Mouse (Mus musculus): ENCODE measurements around the gene Rtn3. TPM values are rescaled to one million over a fixed set of nuclear protein-coding genes. Genes with fewer than 3 reads are reported as not detected.

Rtn3 gene
- polyA plus RNA-seq, 1 experiment from 2014 or later = 300 TPM

- H3K4me1 ChIP-seq (replicated peaks; ENCODE audit: control insufficient read depth, insufficient read depth, low read length) = no peaks in the 10 kb centered on the region
- no peaks in the 10 kb centered on the region for H3K9me3 ChIP-seq (ENCODE audit: control insufficient read depth, low read length)
- H3K9ac ChIP-seq (ENCODE audit: low read depth, low read length) = no peak overlapping the region
- H3K27ac ChIP-seq (ENCODE audit: low read depth, low read length) = no peak overlapping the region
- no peak overlapping the region for H3K4me3 ChIP-seq (ENCODE audit: low read depth, low read length)
- WGBS = 87% methylated on average over 6 of the region's 6 CpGs
- no peak for DNase-seq (ENCODE audit: low spot score)
- H3K4me2 ChIP-seq (replicated peaks; ENCODE audit: low read depth, low read length) = no peak overlapping the region
- no peaks in the 10 kb centered on the region for H3K36me3 ChIP-seq (ENCODE audit: control insufficient read depth, insufficient read depth, low read length)
- no peaks in the 10 kb centered on the region for H3K27me3 ChIP-seq (ENCODE audit: control insufficient read depth, insufficient read depth, low read length)
- ATAC-seq (ENCODE audit: low FRiP score) = no peak
Measured at GRCm38 (mm10) chr19:7388488-7388887, 94.6 kb downstream of the Rtn3 start.

GRCm38 (mm10) chr19:7386042-7386441, 97.0 kb downstream of the Rtn3 start:
- no peak overlapping the region for H3K4me2 ChIP-seq (replicated peaks; ENCODE audit: low read depth, low read length)
- no peaks in the 10 kb centered on the region for H3K9me3 ChIP-seq (ENCODE audit: control insufficient read depth, low read length)
- DNase-seq (ENCODE audit: low spot score) (no peak), ATAC-seq (ENCODE audit: low FRiP score) (no peak)
- H3K9ac ChIP-seq (ENCODE audit: low read depth, low read length) = no peak overlapping the region
- H3K27ac ChIP-seq (ENCODE audit: low read depth, low read length) = no peak overlapping the region
- no peaks in the 10 kb centered on the region for H3K4me1 ChIP-seq (replicated peaks; ENCODE audit: control insufficient read depth, insufficient read depth, low read length)
- no peak overlapping the region for H3K4me3 ChIP-seq (ENCODE audit: low read depth, low read length)
- WGBS = 29% methylated on average over 2 of the region's 2 CpGs
- H3K36me3 ChIP-seq (ENCODE audit: control insufficient read depth, insufficient read depth, low read length) = no peaks in the 10 kb centered on the region
- H3K27me3 ChIP-seq (ENCODE audit: control insufficient read depth, insufficient read depth, low read length) = no peaks in the 10 kb centered on the region

GRCm38 (mm10) chr19:7382903-7383865, 99.9 kb downstream of the Rtn3 start, which contains the start of gene Spindoc:
Gene Spindoc (minus strand): TSS chr19:7382994.
- Histone ChIP-seq H3K4me2 (replicated peaks; ENCODE audit: low read depth, low read length) (peak within 1 kb of the TSS; percentile 90), H3K27ac (ENCODE audit: low read depth, low read length) (peak within 1 kb of the TSS; percentile 76), H3K4me1 (replicated peaks; ENCODE audit: control insufficient read depth, insufficient read depth, low read length) (no peaks in the 10 kb centered on the region), H3K9me3 (ENCODE audit: control insufficient read depth, low read length) (no peaks in the 10 kb centered on the region), H3K36me3 (ENCODE audit: control insufficient read depth, insufficient read depth, low read length) (no peaks in the 10 kb centered on the region), H3K9ac (ENCODE audit: low read depth, low read length) (peak within 1 kb of the TSS; percentile 95), H3K27me3 (ENCODE audit: control insufficient read depth, insufficient read depth, low read length) (no peaks in the 10 kb centered on the region), H3K4me3 (ENCODE audit: low read depth, low read length) (peak within 1 kb of the TSS; percentile 90)
- peak; percentile 99 for ATAC-seq (ENCODE audit: low FRiP score)
- peak; percentile 99 for DNase-seq (ENCODE audit: low spot score)
- WGBS = 1% methylated on average over 46 of the region's 52 CpGs

GRCm38 (mm10) chr19:7382248-7382902, 100.7 kb downstream of the Rtn3 start:
- Histone ChIP-seq H3K4me3 (ENCODE audit: low read depth, low read length) (peak overlapping the region; percentile 90), H3K9ac (ENCODE audit: low read depth, low read length) (peak overlapping the region; percentile 95), H3K27ac (ENCODE audit: low read depth, low read length) (peak overlapping the region; percentile 76), H3K9me3 (ENCODE audit: control insufficient read depth, low read length) (no peaks in the 10 kb centered on the region), H3K4me1 (replicated peaks; ENCODE audit: control insufficient read depth, insufficient read depth, low read length) (no peaks in the 10 kb centered on the region), H3K36me3 (ENCODE audit: control insufficient read depth, insufficient read depth, low read length) (no peaks in the 10 kb centered on the region), H3K4me2 (replicated peaks; ENCODE audit: low read depth, low read length) (peak overlapping the region; percentile 90), H3K27me3 (ENCODE audit: control insufficient read depth, insufficient read depth, low read length) (no peaks in the 10 kb centered on the region)
- no peak; the same call in 1 of the 2 replicates for ATAC-seq (ENCODE audit: low FRiP score)
- WGBS = under 1% methylated on average over 53 of the region's 60 CpGs
- peak; percentile 85 for DNase-seq (ENCODE audit: low spot score)

GRCm38 (mm10) chr19:7381906-7382247, 101.2 kb downstream of the Rtn3 start:
- Histone ChIP-seq H3K4me2 (replicated peaks; ENCODE audit: low read depth, low read length) (peak overlapping the region; percentile 90), H3K9me3 (ENCODE audit: control insufficient read depth, low read length) (no peaks in the 10 kb centered on the region), H3K9ac (ENCODE audit: low read depth, low read length) (peak overlapping the region; percentile 95), H3K36me3 (ENCODE audit: control insufficient read depth, insufficient read depth, low read length) (no peaks in the 10 kb centered on the region), H3K27ac (ENCODE audit: low read depth, low read length) (peak overlapping the region; percentile 76), H3K4me1 (replicated peaks; ENCODE audit: control insufficient read depth, insufficient read depth, low read length) (no peaks in the 10 kb centered on the region), H3K4me3 (ENCODE audit: low read depth, low read length) (peak overlapping the region; percentile 90), H3K27me3 (ENCODE audit: control insufficient read depth, insufficient read depth, low read length) (no peaks in the 10 kb centered on the region)
- DNase-seq (ENCODE audit: low spot score) (no peak), ATAC-seq (ENCODE audit: low FRiP score) (no peak)
- 2% methylated on average over 8 of the region's 8 CpGs for WGBS

- no peak overlapping the region for H3K4me2 ChIP-seq (replicated peaks; ENCODE audit: low read depth, low read length)
- H3K9ac ChIP-seq (ENCODE audit: low read depth, low read length) = no peak overlapping the region
- no peak overlapping the region for H3K27ac ChIP-seq (ENCODE audit: low read depth, low read length)
- no peaks in the 10 kb centered on the region for H3K9me3 ChIP-seq (ENCODE audit: control insufficient read depth, low read length)
- H3K27me3 ChIP-seq (ENCODE audit: control insufficient read depth, insufficient read depth, low read length) = no peaks in the 10 kb centered on the region
- no peak overlapping the region for H3K4me3 ChIP-seq (ENCODE audit: low read depth, low read length)
- ATAC-seq (ENCODE audit: low FRiP score) (no peak), DNase-seq (ENCODE audit: low spot score) (no peak)
- H3K4me1 ChIP-seq (replicated peaks; ENCODE audit: control insufficient read depth, insufficient read depth, low read length) = no peaks in the 10 kb centered on the region
- H3K36me3 ChIP-seq (ENCODE audit: control insufficient read depth, insufficient read depth, low read length) = peaks cover 10% of the 10 kb centered on the region
- WGBS = 81% methylated on average over 2 of the region's 2 CpGs
Measured at GRCm38 (mm10) chr19:7377639-7378038, 105.4 kb downstream of the Rtn3 start.

Other genes starting within 250 kb of the Rtn3 start
- gene Naa40, start 242.1 kb downstream of the Rtn3 start, polyA plus RNA-seq (2014; fragmentation: Nextera tagmentation; extraction: Ambion mirVana) = 79.9 and 87.6 TPM in 2 replicates
- 28.1 and 31.4 TPM in 2 replicates for gene Rcor2, start 216.0 kb downstream of the Rtn3 start, polyA plus RNA-seq (2014; fragmentation: Nextera tagmentation; extraction: Ambion mirVana)
- gene Mark2, start 141.4 kb downstream of the Rtn3 start, polyA plus RNA-seq (2014; fragmentation: Nextera tagmentation; extraction: Ambion mirVana) = 47.4 and 50.7 TPM in 2 replicates
- 26.1 and 34.6 TPM in 2 replicates for gene Spindoc, start 100.3 kb downstream of the Rtn3 start, polyA plus RNA-seq (2014; fragmentation: Nextera tagmentation; extraction: Ambion mirVana)
- gene 2700081O15Rik, start 65.7 kb downstream of the Rtn3 start, polyA plus RNA-seq (2014; fragmentation: Nextera tagmentation; extraction: Ambion mirVana) = 14.5 and 17.7 TPM in 2 replicates
- gene Atl3, start 10.8 kb upstream of the Rtn3 start, polyA plus RNA-seq (2014; fragmentation: Nextera tagmentation; extraction: Ambion mirVana) = 8.4 and 9.4 TPM in 2 replicates
- gene Pla2g16, start 74.2 kb upstream of the Rtn3 start, polyA plus RNA-seq (2014; fragmentation: Nextera tagmentation; extraction: Ambion mirVana) = 2.7 and 4.4 TPM in 2 replicates
- gene Lgals12, start 123.9 kb upstream of the Rtn3 start, polyA plus RNA-seq (2014; fragmentation: Nextera tagmentation; extraction: Ambion mirVana) = 0.10 and 0.26 TPM in 2 replicates
- not detected in 2 replicates for gene Hrasls5, start 129.3 kb upstream of the Rtn3 start, polyA plus RNA-seq (2014; fragmentation: Nextera tagmentation; extraction: Ambion mirVana)
- gene Slc22a19, start 228.0 kb upstream of the Rtn3 start, polyA plus RNA-seq (2014; fragmentation: Nextera tagmentation; extraction: Ambion mirVana) = 0.11 TPM in 1 of 2 replicates, not detected in the other